Mouse (Mus musculus) liver, adult 2 months (tissue): Measurements from ENCODE around the gene Mertk.

Experiments used
- CTCF ChIP-seq: fragments of 200-500 bp; IDR thresholded peaks from 2 replicates; pipeline ENCODE4 v1.5.1; 2011; ENCODE audit warnings: low read depth, low read length, control low read depth
- POLR2A ChIP-seq: fragments of 200-500 bp; IDR thresholded peaks from 2 replicates; pipeline ENCODE4 v1.6.1; 2011; ENCODE audit warnings: low read length, control low read depth; ENCODE audit not compliant: insufficient read depth; ENCODE audit errors: extremely low read depth

DNA sequence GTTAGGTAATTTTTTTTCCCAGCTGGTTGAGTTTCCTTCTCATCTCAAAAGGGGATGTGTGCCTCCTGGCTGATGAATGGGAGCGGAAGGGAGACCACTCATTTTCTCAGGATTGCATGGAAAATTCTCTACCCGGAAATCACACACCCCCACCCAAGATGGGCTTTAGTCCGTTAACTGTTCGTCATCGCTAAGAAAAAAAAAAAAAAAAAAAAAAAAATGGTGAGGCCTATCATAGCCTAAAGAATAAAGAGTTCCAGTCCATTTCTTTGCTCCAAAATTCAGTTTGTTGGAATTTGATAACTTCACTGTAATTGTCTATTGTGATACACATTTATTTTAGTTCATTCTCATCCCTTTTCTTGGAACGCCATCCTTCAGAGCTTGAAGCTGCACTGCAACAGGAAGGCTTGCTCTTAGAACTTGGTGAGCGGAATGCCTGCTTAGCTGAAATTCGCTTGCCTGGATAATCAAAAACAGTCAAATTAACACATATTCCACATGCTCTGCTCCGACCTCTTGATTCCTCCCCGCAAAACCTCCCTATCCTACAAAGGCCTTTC lies 11.1 kb upstream of the Mertk start:
- TF ChIP-seq CTCF, result no peak
- TF ChIP-seq POLR2A, result no peak
